Mouse (Mus musculus): ENCODE results near the gene Nf1.

GRCm38 (mm10) chr11:79593495-79593894, 254.0 kb downstream of the Nf1 start:
- TF ChIP-seq CTCF (IDR thresholded peaks at IDR 0.05; ENCODE audit: extremely low read depth, insufficient read depth, insufficient read length, insufficient replicate concordance), result no peak
- no peak for TF ChIP-seq POLR2A (IDR thresholded peaks at IDR 0.05; ENCODE audit: low read depth, low read length)
